Mouse (Mus musculus): ENCODE measurements at regions not wholly inside any gene's neighbourhood (a gene's known extent, or its start where the extent isn't known, plus 50 kb on each side); places are given as distances from the start of the nearest gene placed in this dataset.

DNA sequence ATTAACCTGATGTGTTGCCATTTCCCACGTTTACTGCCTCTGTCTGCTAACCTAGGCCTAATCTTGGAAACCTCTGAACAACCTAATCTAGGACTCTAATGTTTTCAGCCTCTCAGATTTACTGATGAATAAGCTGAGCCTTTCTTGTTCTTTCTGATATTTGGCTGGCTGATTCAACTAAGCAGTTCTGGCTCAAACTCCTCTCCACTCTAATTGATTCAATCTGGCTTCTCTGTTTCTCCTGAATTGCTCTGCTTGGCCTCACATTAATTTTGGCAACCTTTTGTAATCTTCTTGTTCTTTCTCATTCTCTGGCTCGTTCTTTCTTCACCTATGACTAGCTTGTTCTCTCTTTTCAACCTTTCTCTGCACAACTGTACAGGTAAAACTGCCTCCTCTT is 1561.2 kb upstream of the Zeb2 start:
- no peak for DNase-seq (ENCODE audit: low spot score)
- H3K9me3 ChIP-seq, result no peaks in the 10 kb centered on the region
- 41% methylated on average over 2 of the region's 2 CpGs for WGBS
- H3K36me3 ChIP-seq (replicated peaks), result no peaks in the 10 kb centered on the region
- no peaks in the 10 kb centered on the region for H3K27me3 ChIP-seq (replicated peaks; ENCODE audit: low read depth, poor library complexity, severe bottlenecking)
- no peak overlapping the region for H3K4me3 ChIP-seq
- H3K4me1 ChIP-seq, result peaks cover 3% of the 10 kb centered on the region; the same call in 1 of the 2 replicates
- no peak overlapping the region for H3K27ac ChIP-seq (replicated peaks)

DNA sequence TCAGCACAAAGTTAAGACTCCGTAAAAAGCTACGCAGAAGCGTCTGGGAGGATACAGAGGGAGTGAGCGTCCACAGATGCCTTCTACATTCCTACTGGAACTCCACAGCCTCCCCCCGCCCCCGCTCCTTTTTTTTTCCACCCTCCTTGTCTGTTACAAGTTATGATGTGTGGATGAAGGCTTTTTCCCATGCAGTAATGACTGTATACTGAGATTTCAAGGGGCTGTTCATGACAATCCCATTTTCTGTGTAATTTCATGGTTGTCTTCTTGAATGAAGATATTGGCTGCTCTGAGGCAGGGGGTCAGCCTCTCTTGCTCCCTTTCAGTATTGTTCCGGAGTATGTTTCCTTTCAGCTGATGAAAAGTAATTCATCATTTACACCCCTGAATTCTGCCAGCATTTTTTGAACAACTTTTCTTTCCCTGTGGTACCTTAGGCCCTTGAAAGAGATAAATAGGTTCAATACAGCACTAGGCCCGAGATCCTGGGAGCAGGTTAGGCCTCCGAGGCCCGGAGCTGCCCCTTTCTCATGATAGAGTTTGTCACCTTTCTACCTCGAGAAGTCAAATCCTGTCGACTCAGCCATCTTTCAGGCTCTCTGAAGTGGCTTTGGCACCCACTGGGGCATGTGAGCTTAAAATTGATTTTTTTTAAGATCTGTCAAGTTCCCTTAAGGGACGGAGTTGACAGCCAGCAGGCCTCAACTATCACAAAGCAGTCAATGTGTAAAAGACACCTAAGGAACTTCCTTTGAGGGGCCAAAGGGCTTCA is 1552.5 kb upstream of the Zeb2 start:
- no peaks in the 10 kb centered on the region for H3K27me3 ChIP-seq (replicated peaks; ENCODE audit: low read depth, poor library complexity, severe bottlenecking)
- H3K36me3 ChIP-seq (replicated peaks), result no peaks in the 10 kb centered on the region
- H3K9me3 ChIP-seq, result no peaks in the 10 kb centered on the region
- 61% methylated on average over 13 of the region's 13 CpGs for WGBS
- H3K4me1 ChIP-seq, result peaks cover 19% of the 10 kb centered on the region
- DNase-seq (ENCODE audit: low spot score), result peak; percentile 18
- H3K27ac ChIP-seq (replicated peaks), result no peak overlapping the region
- H3K4me3 ChIP-seq, result no peak overlapping the region

DNA sequence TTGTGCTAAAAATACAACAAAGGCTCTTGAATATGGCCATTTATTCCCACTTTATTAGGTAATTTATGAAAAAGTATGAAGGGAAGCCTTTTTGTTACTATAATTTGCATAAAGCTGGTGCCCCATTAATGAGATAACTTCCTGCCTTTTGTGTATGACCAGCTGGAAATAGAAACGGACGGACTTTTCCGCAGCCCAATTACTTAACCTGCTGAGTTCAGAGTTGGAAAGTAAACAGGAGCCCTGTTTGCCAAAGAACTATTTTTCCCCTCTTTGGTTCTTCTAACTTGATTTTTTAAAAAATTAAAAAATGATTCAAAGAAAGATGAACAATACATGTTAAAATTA is 1549.8 kb upstream of the Zeb2 start:
- Histone ChIP-seq H3K9me3 (no peaks in the 10 kb centered on the region), H3K27ac (replicated peaks) (no peak overlapping the region), H3K4me1 (peaks cover 20% of the 10 kb centered on the region), H3K27me3 (replicated peaks; ENCODE audit: low read depth, poor library complexity, severe bottlenecking) (no peaks in the 10 kb centered on the region), H3K4me3 (no peak overlapping the region), H3K36me3 (replicated peaks) (no peaks in the 10 kb centered on the region)
- WGBS, result 36% methylated on average over 3 of the region's 3 CpGs
- no peak for DNase-seq (ENCODE audit: low spot score)

DNA sequence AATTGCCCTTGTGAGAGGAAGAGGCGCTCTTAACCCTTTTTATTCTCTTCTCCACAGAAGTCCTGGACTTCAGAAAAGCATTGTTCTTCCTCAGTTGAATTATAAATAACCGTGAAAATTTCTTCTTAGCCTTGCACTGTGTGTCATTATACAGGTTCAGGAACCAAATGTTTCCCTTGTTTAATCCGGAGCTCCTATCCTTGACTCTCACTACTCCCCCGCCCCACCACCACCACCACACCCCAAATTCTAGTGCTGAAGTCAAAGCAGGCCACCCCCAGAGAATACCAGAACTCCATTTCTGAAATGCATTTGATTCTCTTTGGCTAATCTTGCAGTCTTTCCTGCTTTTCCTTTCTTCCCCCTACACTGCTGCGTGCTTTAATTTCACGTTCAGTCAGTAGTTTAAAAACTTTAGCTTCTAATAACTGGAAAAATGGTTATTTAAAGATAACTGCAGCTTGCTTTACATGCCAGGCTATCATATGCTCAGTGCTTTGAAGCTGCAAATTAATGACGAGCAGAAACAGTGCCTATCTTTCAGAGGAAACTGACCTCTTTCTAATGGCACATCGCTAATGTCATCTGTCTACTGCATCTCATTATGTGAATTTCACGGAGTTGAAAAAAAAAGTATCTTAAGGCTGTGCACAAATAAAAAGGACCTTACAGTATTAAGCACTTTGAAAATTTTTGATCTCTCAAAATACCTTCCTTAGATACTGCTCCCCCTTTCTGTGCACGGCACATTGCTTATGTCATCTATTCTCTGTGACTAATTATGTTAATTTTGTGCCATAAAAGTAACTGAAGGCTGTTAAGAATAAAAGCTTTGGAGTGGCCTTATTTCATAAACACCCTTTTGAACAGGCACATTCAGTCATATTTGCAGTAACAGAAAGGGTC is 1549.1 kb upstream of the Zeb2 start:
- Histone ChIP-seq H3K9me3 (no peaks in the 10 kb centered on the region), H3K4me1 (peaks cover 20% of the 10 kb centered on the region), H3K27me3 (replicated peaks; ENCODE audit: low read depth, poor library complexity, severe bottlenecking) (no peaks in the 10 kb centered on the region), H3K36me3 (replicated peaks) (no peaks in the 10 kb centered on the region), H3K4me3 (no peak overlapping the region), H3K27ac (replicated peaks) (no peak overlapping the region; the same call in 1 of the 2 replicates)
- 48% methylated on average over 10 of the region's 10 CpGs for WGBS
- DNase-seq (ENCODE audit: low spot score), result no peak

DNA sequence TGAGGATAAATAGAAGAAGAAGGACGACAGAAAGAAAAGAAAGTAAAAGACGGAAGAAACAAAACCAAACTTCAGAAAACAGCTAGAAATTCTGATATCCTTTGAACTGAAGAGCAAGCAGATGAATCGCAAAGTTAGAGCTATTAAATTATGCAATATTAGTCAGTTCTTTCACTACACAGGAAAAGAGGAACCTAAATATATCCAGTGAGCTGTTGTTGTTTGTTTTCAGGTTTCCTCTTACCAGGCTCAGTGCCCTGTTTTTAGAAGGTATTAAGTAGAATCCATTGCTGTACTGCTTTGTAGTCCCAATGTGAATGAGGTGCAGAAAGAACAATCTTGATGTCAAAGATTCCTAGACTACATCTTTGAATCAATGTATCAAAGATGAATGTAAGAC is 1544.7 kb upstream of the Zeb2 start:
- no peaks in the 10 kb centered on the region for H3K9me3 ChIP-seq
- H3K36me3 ChIP-seq (replicated peaks), result no peaks in the 10 kb centered on the region
- WGBS, result 85% methylated on average over 3 of the region's 3 CpGs
- H3K4me3 ChIP-seq, result no peak overlapping the region
- H3K4me1 ChIP-seq, result peaks cover 18% of the 10 kb centered on the region
- no peak overlapping the region for H3K27ac ChIP-seq (replicated peaks)
- H3K27me3 ChIP-seq (replicated peaks; ENCODE audit: low read depth, poor library complexity, severe bottlenecking), result no peaks in the 10 kb centered on the region
- no peak for DNase-seq (ENCODE audit: low spot score)

DNA sequence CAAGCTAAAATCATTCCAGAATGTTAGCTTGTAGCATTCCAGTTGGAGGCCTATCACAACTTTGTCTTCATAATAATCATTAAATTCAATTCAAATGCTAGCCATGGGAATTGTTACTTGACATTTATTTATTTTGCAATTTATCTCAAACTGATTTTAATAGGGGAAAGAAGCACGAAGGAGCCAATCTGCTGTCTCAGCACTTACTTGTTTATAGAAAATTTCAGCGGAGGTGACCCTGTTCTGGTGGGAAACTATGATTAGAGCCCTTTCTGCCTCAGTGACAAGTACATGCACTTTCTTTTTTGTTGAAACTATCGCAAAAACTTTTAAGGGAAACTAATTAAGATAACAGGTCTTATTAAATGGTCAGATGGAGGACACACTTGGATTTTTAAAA is 1543.4 kb upstream of the Zeb2 start:
- WGBS, result 68% methylated on average over 3 of the region's 3 CpGs
- H3K4me3 ChIP-seq, result no peak overlapping the region
- H3K27me3 ChIP-seq (replicated peaks; ENCODE audit: low read depth, poor library complexity, severe bottlenecking), result no peaks in the 10 kb centered on the region
- no peak overlapping the region for H3K27ac ChIP-seq (replicated peaks)
- H3K9me3 ChIP-seq, result no peaks in the 10 kb centered on the region
- H3K36me3 ChIP-seq (replicated peaks), result no peaks in the 10 kb centered on the region
- no peak for DNase-seq (ENCODE audit: low spot score)
- peaks cover 8% of the 10 kb centered on the region for H3K4me1 ChIP-seq

DNA sequence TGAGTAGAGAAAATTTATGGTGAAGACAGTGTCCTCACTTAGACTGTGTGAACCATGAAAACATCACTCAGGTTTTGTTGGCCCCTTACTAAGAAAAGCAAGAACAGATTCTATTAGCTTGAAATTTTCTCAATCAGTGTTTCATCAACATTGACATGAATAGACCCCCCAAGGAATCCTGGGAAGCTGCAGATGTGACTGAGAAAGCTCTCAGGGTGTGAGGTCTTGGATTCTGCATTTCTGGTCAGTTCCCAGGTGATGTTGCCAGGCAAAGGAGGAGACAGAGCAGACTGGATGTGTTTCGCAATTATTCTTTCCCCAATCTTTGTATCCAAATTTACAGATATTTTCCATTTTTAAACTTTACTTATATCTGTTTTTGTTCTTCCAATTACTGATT is 1538.1 kb upstream of the Zeb2 start:
- WGBS, result 94% methylated on average over 1 of the region's 1 CpGs
- Histone ChIP-seq H3K4me1 (no peaks in the 10 kb centered on the region), H3K27me3 (replicated peaks; ENCODE audit: low read depth, poor library complexity, severe bottlenecking) (no peaks in the 10 kb centered on the region), H3K4me3 (no peak overlapping the region), H3K9me3 (no peaks in the 10 kb centered on the region), H3K27ac (replicated peaks) (no peak overlapping the region), H3K36me3 (replicated peaks) (no peaks in the 10 kb centered on the region)
- no peak for DNase-seq (ENCODE audit: low spot score)

DNA sequence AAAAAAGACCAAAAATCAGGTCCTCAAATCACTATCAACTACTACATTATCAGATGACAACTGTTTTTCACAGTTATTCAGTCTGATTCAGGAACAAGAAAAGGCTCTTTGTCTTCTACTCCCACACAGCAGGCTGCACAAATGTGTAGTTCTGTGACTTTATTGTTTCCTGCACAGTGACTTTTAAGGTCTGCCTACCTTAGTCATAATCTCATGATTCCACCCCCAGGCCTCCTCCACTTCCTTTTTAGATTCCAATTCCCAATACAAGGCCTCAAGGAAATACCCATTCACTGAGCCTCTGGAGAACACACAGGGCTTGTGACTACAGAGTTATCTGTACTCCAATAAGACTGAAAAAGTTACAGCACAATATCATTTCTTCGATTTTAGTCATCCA is 1535.4 kb upstream of the Zeb2 start:
- H3K27me3 ChIP-seq (replicated peaks; ENCODE audit: low read depth, poor library complexity, severe bottlenecking), result no peaks in the 10 kb centered on the region
- DNase-seq (ENCODE audit: low spot score), result no peak
- no peaks in the 10 kb centered on the region for H3K4me1 ChIP-seq
- H3K4me3 ChIP-seq, result no peak overlapping the region
- 0 out of 2 replicates have a peak, but pooled peaks cover 5% of the 10 kb centered on the region for H3K9me3 ChIP-seq
- H3K36me3 ChIP-seq (replicated peaks), result no peaks in the 10 kb centered on the region
- H3K27ac ChIP-seq (replicated peaks), result no peak overlapping the region
- 83% methylated on average over 1 of the region's 1 CpGs for WGBS

DNA sequence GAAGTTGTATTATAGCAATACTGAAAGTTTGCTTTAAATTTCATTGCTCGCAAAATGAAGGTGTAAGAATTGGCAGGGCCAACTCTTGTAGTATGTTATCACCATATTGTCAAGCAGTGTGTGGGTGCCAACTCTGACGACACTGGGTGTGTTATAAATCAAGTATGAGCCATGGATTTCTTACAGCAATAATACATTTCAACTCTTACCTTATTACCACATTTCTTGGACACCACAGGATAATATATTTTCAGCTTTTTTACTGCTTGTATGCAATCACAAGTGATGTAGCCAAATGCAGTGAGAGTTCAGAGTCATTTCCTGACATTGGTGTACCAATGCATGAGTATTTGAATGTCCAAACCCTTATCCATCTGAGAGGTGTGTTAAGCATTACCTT is 1529.2 kb upstream of the Zeb2 start:
- 0 out of 2 replicates have a peak, but pooled peaks cover 5% of the 10 kb centered on the region for H3K9me3 ChIP-seq
- H3K4me3 ChIP-seq, result no peak overlapping the region
- H3K36me3 ChIP-seq (replicated peaks), result no peaks in the 10 kb centered on the region
- H3K27ac ChIP-seq (replicated peaks), result no peak overlapping the region
- no peak for DNase-seq (ENCODE audit: low spot score)
- 85% methylated on average over 2 of the region's 2 CpGs for WGBS
- H3K4me1 ChIP-seq, result no peaks in the 10 kb centered on the region
- no peaks in the 10 kb centered on the region for H3K27me3 ChIP-seq (replicated peaks; ENCODE audit: low read depth, poor library complexity, severe bottlenecking)

DNA sequence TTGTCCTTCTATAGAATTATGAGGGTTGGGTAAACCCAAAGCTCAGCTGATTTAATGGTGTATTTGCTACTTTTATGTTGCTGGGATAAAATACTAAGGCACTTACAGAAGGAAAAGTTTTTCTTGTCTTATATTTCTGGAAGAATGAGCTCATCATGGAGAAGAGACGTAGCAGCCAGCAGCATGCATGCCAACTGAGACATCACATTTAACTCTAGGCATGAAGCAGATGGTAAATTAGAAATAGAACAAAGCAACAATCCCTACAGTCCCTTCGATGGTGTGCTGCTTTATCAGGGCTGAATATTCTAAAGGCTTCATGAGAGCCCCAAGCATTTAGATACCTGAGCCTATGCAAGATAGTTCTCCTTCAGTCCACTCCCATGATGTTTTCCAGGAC is 1492.0 kb upstream of the Zeb2 start:
- Histone ChIP-seq H3K36me3 (replicated peaks) (no peaks in the 10 kb centered on the region), H3K27ac (replicated peaks) (no peak overlapping the region), H3K27me3 (replicated peaks; ENCODE audit: low read depth, poor library complexity, severe bottlenecking) (no peaks in the 10 kb centered on the region), H3K4me3 (no peak overlapping the region), H3K9me3 (no peaks in the 10 kb centered on the region), H3K4me1 (no peaks in the 10 kb centered on the region)
- DNase-seq (ENCODE audit: low spot score), result no peak
- 83% methylated on average over 2 of the region's 2 CpGs for WGBS

DNA sequence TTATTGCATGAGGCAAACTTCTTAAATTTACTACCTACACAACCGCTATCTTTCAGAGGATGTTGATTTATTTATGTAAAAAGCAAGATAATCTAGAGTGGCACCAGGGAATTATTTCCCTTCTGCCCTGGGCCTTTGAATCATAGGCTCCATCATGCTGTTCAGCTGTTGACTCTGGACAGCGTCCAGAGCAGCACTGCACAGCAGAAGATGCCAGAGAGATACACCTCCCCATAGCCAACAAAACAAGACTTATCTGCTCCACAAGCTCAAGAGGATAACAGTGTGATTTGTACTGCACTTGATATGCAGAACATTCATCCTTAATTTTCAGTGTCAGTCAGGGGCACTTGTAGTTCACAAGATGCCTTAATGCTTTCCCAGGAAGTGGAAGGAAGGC is 1464.6 kb upstream of the Zeb2 start:
- no peak overlapping the region for H3K4me3 ChIP-seq
- WGBS, result 65% methylated on average over 2 of the region's 2 CpGs
- no peak for DNase-seq (ENCODE audit: low spot score)
- no peak overlapping the region for H3K27ac ChIP-seq (replicated peaks)
- H3K36me3 ChIP-seq (replicated peaks), result no peaks in the 10 kb centered on the region
- H3K9me3 ChIP-seq, result no peaks in the 10 kb centered on the region
- no peaks in the 10 kb centered on the region for H3K4me1 ChIP-seq
- H3K27me3 ChIP-seq (replicated peaks; ENCODE audit: low read depth, poor library complexity, severe bottlenecking), result no peaks in the 10 kb centered on the region

DNA sequence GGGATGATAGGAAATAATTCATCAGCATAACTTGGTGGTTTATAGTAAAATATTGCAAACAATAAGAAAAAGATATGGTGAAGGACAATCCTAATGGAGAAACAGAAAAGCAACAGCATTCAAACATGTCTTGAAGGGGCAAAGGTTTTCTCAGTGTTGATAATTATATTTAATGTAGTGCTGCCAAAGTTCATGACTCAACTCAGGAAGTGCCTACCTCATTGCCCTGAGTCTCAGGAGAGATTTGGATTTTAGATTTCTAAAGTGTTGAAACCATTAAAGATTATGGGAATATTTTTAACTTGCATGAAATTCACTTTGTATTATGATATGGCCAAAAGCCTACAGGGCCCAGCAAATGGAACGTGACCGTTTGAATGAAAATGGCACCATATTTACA is 1453.2 kb upstream of the Zeb2 start:
- Histone ChIP-seq H3K36me3 (replicated peaks) (no peaks in the 10 kb centered on the region), H3K27me3 (replicated peaks; ENCODE audit: low read depth, poor library complexity, severe bottlenecking) (no peaks in the 10 kb centered on the region), H3K4me1 (no peaks in the 10 kb centered on the region), H3K27ac (replicated peaks) (no peak overlapping the region), H3K9me3 (no peaks in the 10 kb centered on the region), H3K4me3 (no peak overlapping the region)
- WGBS, result 95% methylated on average over 2 of the region's 2 CpGs
- DNase-seq (ENCODE audit: low spot score), result no peak

DNA sequence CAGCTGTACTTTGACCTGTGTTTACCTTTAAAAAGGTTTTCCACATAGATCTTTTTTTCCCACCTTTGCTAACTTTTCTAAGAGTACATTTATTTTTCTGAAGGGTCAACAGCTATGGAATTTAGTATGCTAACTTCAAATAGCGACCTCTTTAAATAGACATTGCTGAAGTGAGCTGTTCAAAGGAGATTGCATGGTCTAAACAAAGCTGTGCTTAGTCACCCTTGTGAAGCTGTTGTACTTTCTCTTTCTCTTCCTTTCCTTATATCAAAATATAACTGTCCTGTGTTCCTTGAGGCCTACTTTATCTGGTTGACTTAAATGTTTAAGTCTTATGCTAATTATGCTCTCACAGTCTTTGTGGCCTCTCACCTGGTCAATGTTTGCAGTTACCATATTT is 1416.2 kb upstream of the Zeb2 start:
- no peaks in the 10 kb centered on the region for H3K36me3 ChIP-seq (replicated peaks)
- no peaks in the 10 kb centered on the region for H3K9me3 ChIP-seq
- DNase-seq (ENCODE audit: low spot score), result no peak
- 59% methylated on average over 1 of the region's 1 CpGs for WGBS
- no peak overlapping the region for H3K27ac ChIP-seq (replicated peaks)
- no peaks in the 10 kb centered on the region for H3K4me1 ChIP-seq
- no peaks in the 10 kb centered on the region for H3K27me3 ChIP-seq (replicated peaks; ENCODE audit: low read depth, poor library complexity, severe bottlenecking)
- H3K4me3 ChIP-seq, result no peak overlapping the region

Measured in embryonic facial prominence, embryonic 10.5 days (tissue).